ENCODE assay signal across 8 mouse cellular contexts in genomic region chr5:125382673-125383558, GRCm38 (mm10). TPM values are rescaled to one million over a fixed set of nuclear protein-coding genes. Genes with fewer than 3 reads are reported as not detected.
DNase-seq lines count a peak whose midpoint lies in the region; ATAC-seq lines count a peak whose summit lies in the region.

No protein-coding gene starts in this region.

- peak; percentile 52 for DNase-seq in midbrain, embryonic 10.5 days (ENCODE audit: low spot score)
- peak; percentile 74 for DNase-seq in adrenal gland, postnatal 10 days
- DNase-seq in embryonic facial prominence, embryonic 11.5 days (ENCODE audit: low spot score) = peak; percentile 71
- peak; percentile 59 to 77 for DNase-seq in heart, postnatal 14 days
- DNase-seq in kidney, postnatal 4 days = peak; percentile 67 to 78
- DNase-seq in lung, postnatal 25 days (ENCODE audit: low spot score) = peak; percentile 53

- peaks cover 32% of the 10 kb centered on the region for H3K36me3 ChIP-seq in midbrain, embryonic 10.5 days
- H3K36me3 ChIP-seq in midbrain, embryonic 16.5 days (ENCODE audit: control insufficient read depth, insufficient read depth, low read length) = peaks cover 14% of the 10 kb centered on the region
- peaks cover 2% of the 10 kb centered on the region for H3K36me3 ChIP-seq in embryonic facial prominence, embryonic 11.5 days (replicated peaks; ENCODE audit: control insufficient read depth, insufficient read depth, low read depth, low read length)
- peaks cover 22% of the 10 kb centered on the region for H3K36me3 ChIP-seq in stomach, embryonic 14.5 days (ENCODE audit: control insufficient read depth, insufficient read depth, low read length)

- WGBS in midbrain, embryonic 10.5 days = 60% methylated on average over 6 of the region's 6 CpGs
- 43% methylated on average over 6 of the region's 6 CpGs for WGBS in midbrain, embryonic 16.5 days
- 54% methylated on average over 6 of the region's 6 CpGs for WGBS in embryonic facial prominence, embryonic 11.5 days
- 47% methylated on average over 6 of the region's 6 CpGs for WGBS in stomach, embryonic 14.5 days

- no peak overlapping the region for H3K9ac ChIP-seq in midbrain, embryonic 16.5 days (ENCODE audit: low read depth, low read length)
- no peak overlapping the region for H3K9ac ChIP-seq in embryonic facial prominence, embryonic 11.5 days (replicated peaks; ENCODE audit: low read length)
- H3K9ac ChIP-seq in stomach, embryonic 14.5 days (replicated peaks; ENCODE audit: low read depth, low read length) = no peak overlapping the region

- no peaks in the 10 kb centered on the region for H3K27me3 ChIP-seq in midbrain, embryonic 10.5 days (ENCODE audit: low read depth, poor library complexity, severe bottlenecking)
- H3K27me3 ChIP-seq in midbrain, embryonic 16.5 days (ENCODE audit: control insufficient read depth, insufficient read depth, low read depth, low read length) = no peaks in the 10 kb centered on the region
- no peaks in the 10 kb centered on the region for H3K27me3 ChIP-seq in embryonic facial prominence, embryonic 11.5 days (ENCODE audit: control insufficient read depth, insufficient read depth, low read length)
- no peaks in the 10 kb centered on the region for H3K27me3 ChIP-seq in stomach, embryonic 14.5 days (ENCODE audit: control insufficient read depth, insufficient read depth, low read length)

- intact Hi-C loops in heart, postnatal 14 days (cut with DNase I) = no loop called here

- no peak for ATAC-seq in midbrain, embryonic 16.5 days
- ATAC-seq in embryonic facial prominence, embryonic 11.5 days (replicated peaks; ENCODE audit: insufficient number of reproducible peaks, low FRiP score, low TSS enrichment, low read depth) = peak; percentile 70
- peak; percentile 61; the same call in 1 of the 2 replicates for ATAC-seq in stomach, embryonic 14.5 days (ENCODE audit: insufficient number of reproducible peaks, insufficient read depth, low FRiP score, low read depth)

- H3K9me3 ChIP-seq in midbrain, embryonic 10.5 days (replicated peaks) = no peaks in the 10 kb centered on the region
- no peaks in the 10 kb centered on the region for H3K9me3 ChIP-seq in midbrain, embryonic 16.5 days (replicated peaks; ENCODE audit: control insufficient read depth, low read length, poor library complexity, severe bottlenecking)
- no peaks in the 10 kb centered on the region for H3K9me3 ChIP-seq in embryonic facial prominence, embryonic 11.5 days (replicated peaks; ENCODE audit: control insufficient read depth, low read length)
- H3K9me3 ChIP-seq in stomach, embryonic 14.5 days (ENCODE audit: control insufficient read depth, low read depth, low read length) = no peaks in the 10 kb centered on the region

- H3K4me3 ChIP-seq in midbrain, embryonic 10.5 days = no peak overlapping the region
- no peak overlapping the region for H3K4me3 ChIP-seq in midbrain, embryonic 16.5 days (ENCODE audit: low read depth, low read length)
- no peak overlapping the region for H3K4me3 ChIP-seq in embryonic facial prominence, embryonic 11.5 days (ENCODE audit: low read depth, low read length)
- H3K4me3 ChIP-seq in stomach, embryonic 14.5 days (ENCODE audit: low read depth, low read length) = no peak overlapping the region

- H3K4me1 ChIP-seq in midbrain, embryonic 10.5 days = peaks cover 15% of the 10 kb centered on the region
- peaks cover 20% of the 10 kb centered on the region for H3K4me1 ChIP-seq in midbrain, embryonic 16.5 days (ENCODE audit: control insufficient read depth, insufficient read depth, low read length)
- no peaks in the 10 kb centered on the region for H3K4me1 ChIP-seq in embryonic facial prominence, embryonic 11.5 days (ENCODE audit: control insufficient read depth, insufficient read depth, low read length)
- peaks cover 3% of the 10 kb centered on the region; the same call in 1 of the 2 replicates for H3K4me1 ChIP-seq in stomach, embryonic 14.5 days (ENCODE audit: control insufficient read depth, insufficient read depth, low read length)

- H3K27ac ChIP-seq in midbrain, embryonic 10.5 days (replicated peaks) = no peak overlapping the region
- H3K27ac ChIP-seq in midbrain, embryonic 16.5 days (ENCODE audit: low read length) = no peak overlapping the region
- H3K27ac ChIP-seq in embryonic facial prominence, embryonic 11.5 days (replicated peaks; ENCODE audit: low read depth, low read length) = no peak overlapping the region
- H3K27ac ChIP-seq in stomach, embryonic 14.5 days (ENCODE audit: low read length) = no peak overlapping the region

- H3K4me2 ChIP-seq in midbrain, embryonic 16.5 days (ENCODE audit: low read length) = no peak overlapping the region
- no peak overlapping the region for H3K4me2 ChIP-seq in embryonic facial prominence, embryonic 11.5 days (ENCODE audit: low read depth, low read length)
- H3K4me2 ChIP-seq in stomach, embryonic 14.5 days (replicated peaks; ENCODE audit: low read depth, low read length) = no peak overlapping the region

RNA-seq across cellular contexts. Expression of gene Gm10382, which starts 6.2 kb away (rescaled TPM):
- 0.56 and 0.57 TPM in 2 replicates for polyA plus RNA-seq in midbrain, embryonic 10.5 days (2016; fragmentation: Nextera tagmentation; extraction: Ambion mirVana)
- polyA plus RNA-seq in midbrain, embryonic 16.5 days (2015; fragmentation: Nextera tagmentation; extraction: Ambion mirVana) = 0.30 and 0.51 TPM in 2 replicates
- under 1 TPM; 0.21 to 0.24 TPM for total RNA-seq in adrenal gland, postnatal 10 days (2021)
- polyA plus RNA-seq in embryonic facial prominence, embryonic 11.5 days (2014; fragmentation: Nextera tagmentation; extraction: Ambion mirVana) = not detected in 2 replicates
- total RNA-seq in heart, postnatal 14 days (2021) = under 1 TPM in 1 of 2 experiments, not detected in 1; 0.24 TPM
- polyA plus RNA-seq in stomach, embryonic 14.5 days (2014; fragmentation: Nextera tagmentation; extraction: Ambion mirVana) = 0.20 and 0.35 TPM in 2 replicates

RNA-seq across cellular contexts. Expression of gene Ubc, which starts 7.1 kb away (rescaled TPM):
- 957 and 1,129 TPM in 2 replicates for polyA plus RNA-seq in midbrain, embryonic 10.5 days (2016; fragmentation: Nextera tagmentation; extraction: Ambion mirVana)
- polyA plus RNA-seq in midbrain, embryonic 16.5 days (2015; fragmentation: Nextera tagmentation; extraction: Ambion mirVana) = 1,506 and 1,517 TPM in 2 replicates
- total RNA-seq in adrenal gland, postnatal 10 days (2021) = 1,000 to 10,000 TPM; 1,039 to 1,045 TPM
- polyA plus RNA-seq in embryonic facial prominence, embryonic 11.5 days (2014; fragmentation: Nextera tagmentation; extraction: Ambion mirVana) = 1,016 and 1,055 TPM in 2 replicates
- 1,000 to 10,000 TPM in 1 of 2 experiments, 100 to 1,000 TPM in 1; 947 to 1,009 TPM for total RNA-seq in heart, postnatal 14 days (2021)
- 1,055 and 1,113 TPM in 2 replicates for polyA plus RNA-seq in stomach, embryonic 14.5 days (2014; fragmentation: Nextera tagmentation; extraction: Ambion mirVana)

RNA-seq across cellular contexts. Expression of gene Scarb1, which starts 42.0 kb away (rescaled TPM):
- polyA plus RNA-seq in midbrain, embryonic 10.5 days (2016; fragmentation: Nextera tagmentation; extraction: Ambion mirVana) = 48.1 and 52.3 TPM in 2 replicates
- polyA plus RNA-seq in midbrain, embryonic 16.5 days (2015; fragmentation: Nextera tagmentation; extraction: Ambion mirVana) = 43.8 and 51.6 TPM in 2 replicates
- 1,000 to 10,000 TPM in 1 of 2 experiments, 100 to 1,000 TPM in 1; 506 to 1,242 TPM for total RNA-seq in adrenal gland, postnatal 10 days (2021)
- polyA plus RNA-seq in embryonic facial prominence, embryonic 11.5 days (2014; fragmentation: Nextera tagmentation; extraction: Ambion mirVana) = 22.7 and 26.4 TPM in 2 replicates
- 10 to 100 TPM; 60.1 to 77.5 TPM for total RNA-seq in heart, postnatal 14 days (2021)
- 45.0 and 47.1 TPM in 2 replicates for polyA plus RNA-seq in stomach, embryonic 14.5 days (2014; fragmentation: Nextera tagmentation; extraction: Ambion mirVana)

RNA-seq across cellular contexts. Expression of gene Dhx37, which starts 51.0 kb away (rescaled TPM):
- 17.4 and 21.2 TPM in 2 replicates for polyA plus RNA-seq in midbrain, embryonic 10.5 days (2016; fragmentation: Nextera tagmentation; extraction: Ambion mirVana)
- 12.4 and 12.8 TPM in 2 replicates for polyA plus RNA-seq in midbrain, embryonic 16.5 days (2015; fragmentation: Nextera tagmentation; extraction: Ambion mirVana)
- total RNA-seq in adrenal gland, postnatal 10 days (2021) = 10 to 100 TPM; 11.2 to 12.2 TPM
- polyA plus RNA-seq in embryonic facial prominence, embryonic 11.5 days (2014; fragmentation: Nextera tagmentation; extraction: Ambion mirVana) = 7.2 and 9.0 TPM in 2 replicates
- 10 to 100 TPM; 10.8 to 11.5 TPM for total RNA-seq in heart, postnatal 14 days (2021)
- 7.5 and 9.2 TPM in 2 replicates for polyA plus RNA-seq in stomach, embryonic 14.5 days (2014; fragmentation: Nextera tagmentation; extraction: Ambion mirVana)

RNA-seq across cellular contexts. Expression of gene Bri3bp, which starts 58.5 kb away (rescaled TPM):
- 49.2 and 54.7 TPM in 2 replicates for polyA plus RNA-seq in midbrain, embryonic 10.5 days (2016; fragmentation: Nextera tagmentation; extraction: Ambion mirVana)
- polyA plus RNA-seq in midbrain, embryonic 16.5 days (2015; fragmentation: Nextera tagmentation; extraction: Ambion mirVana) = 38.3 and 41.6 TPM in 2 replicates
- total RNA-seq in adrenal gland, postnatal 10 days (2021) = 10 to 100 TPM; 31.6 to 37.1 TPM
- polyA plus RNA-seq in embryonic facial prominence, embryonic 11.5 days (2014; fragmentation: Nextera tagmentation; extraction: Ambion mirVana) = 26.3 and 29.2 TPM in 2 replicates
- 10 to 100 TPM; 48.0 to 62.4 TPM for total RNA-seq in heart, postnatal 14 days (2021)
- polyA plus RNA-seq in stomach, embryonic 14.5 days (2014; fragmentation: Nextera tagmentation; extraction: Ambion mirVana) = 28.3 and 34.1 TPM in 2 replicates
